Mouse (Mus musculus) forebrain, embryonic 12.5 days (tissue): ENCODE results near the gene Fzr1. TPM values are rescaled to one million over a fixed set of nuclear protein-coding genes. Genes with fewer than 3 reads are reported as not detected.
A peak's percentile ranks its signal among the peaks of the same experiment; 100 is the strongest.

ENCODE experiments used
- ATAC-seq: fragments of 200-750 bp; cut with Nextera tagmentation; 2 replicates; pipeline ENCODE4 v1.8.0; 2017; ENCODE audit warnings: moderate TSS enrichment; ENCODE audit not compliant: low FRiP score
- H3K27ac ChIP-seq: fragments of 300-500 bp; sonication (generic); 2 replicates; pipeline ENCODE4 v1.5.1; 2016; ENCODE audit warnings: mild to moderate bottlenecking
- H3K27me3 ChIP-seq: fragments of 300-500 bp; sonication (generic); 2 replicates; pipeline ENCODE4 v1.6.1; 2016; ENCODE audit warnings: mild to moderate bottlenecking
- H3K36me3 ChIP-seq: fragments of 300-500 bp; sonication (generic); replicated peaks from 2 replicates; pipeline ENCODE4 v1.6.1; 2016; ENCODE audit warnings: mild to moderate bottlenecking
- H3K4me1 ChIP-seq: fragments of 300-500 bp; sonication (generic); 2 replicates; pipeline ENCODE4 v1.6.1; 2016
- H3K4me2 ChIP-seq: fragments of 300-500 bp; sonication (generic); 2 replicates; pipeline ENCODE4 v1.6.1; 2016; ENCODE audit warnings: mild to moderate bottlenecking, moderate library complexity
- H3K4me3 ChIP-seq: fragments of 300-500 bp; sonication (generic); replicated peaks from 2 replicates; pipeline ENCODE4 v1.5.1; 2016; ENCODE audit warnings: mild to moderate bottlenecking
- H3K9ac ChIP-seq: fragments of 300-500 bp; sonication (generic); 2 replicates; pipeline ENCODE4 v1.6.1; 2016; ENCODE audit warnings: mild to moderate bottlenecking
- H3K9me3 ChIP-seq: fragments of 300-500 bp; sonication (generic); 2 replicates; pipeline ENCODE4 v1.6.1; 2016
- WGBS: fragments of 180-500 bp; shearing (Covaris S2); methylation state at CpG from one replicate; pipeline ENCODE4 v1.1.7; 2016; 5-methylcytosine and 5-hydroxymethylcytosine counted together
- polyA plus RNA-seq: library from polyadenylated mRNA; unstranded; fragments of >200 nt; fragmentation: Nextera tagmentation; extraction: Ambion mirVana; gene quantifications from 2 replicates; pipeline ENCODE4 v1.2.1, GENCODE M21; 2016

Gene Fzr1
- polyA plus RNA-seq, 1 experiment from 2014 or later: 148 TPM

GRCm38 (mm10) chr10:81383802-81384604 is 5.7 kb upstream of the Fzr1 start, which contains the start of the genes Dohh and Gm48551:
Gene Dohh, plus strand, starts transcription at chr10:81384428.
Gene Gm48551, plus strand, starts transcription at chr10:81384466.
- H3K4me2 ChIP-seq: peak within 1 kb of the TSS; percentile 93
- H3K4me3 ChIP-seq: peak within 1 kb of the TSS; percentile 77
- peak within 1 kb of the TSS; percentile 81 for H3K9ac ChIP-seq
- 0 out of 2 replicates have a peak, but pooled peaks cover 5% of the 10 kb centered on the region for H3K27me3 ChIP-seq
- peak within 1 kb of the TSS; percentile 80 for H3K27ac ChIP-seq
- ATAC-seq: peak; percentile 95
- H3K9me3 ChIP-seq: no peaks in the 10 kb centered on the region
- H3K36me3 ChIP-seq: peaks cover 31% of the 10 kb centered on the region
- H3K4me1 ChIP-seq: peaks cover 18% of the 10 kb centered on the region
- WGBS: 8% methylated on average over 53 of the region's 54 CpGs

DNA sequence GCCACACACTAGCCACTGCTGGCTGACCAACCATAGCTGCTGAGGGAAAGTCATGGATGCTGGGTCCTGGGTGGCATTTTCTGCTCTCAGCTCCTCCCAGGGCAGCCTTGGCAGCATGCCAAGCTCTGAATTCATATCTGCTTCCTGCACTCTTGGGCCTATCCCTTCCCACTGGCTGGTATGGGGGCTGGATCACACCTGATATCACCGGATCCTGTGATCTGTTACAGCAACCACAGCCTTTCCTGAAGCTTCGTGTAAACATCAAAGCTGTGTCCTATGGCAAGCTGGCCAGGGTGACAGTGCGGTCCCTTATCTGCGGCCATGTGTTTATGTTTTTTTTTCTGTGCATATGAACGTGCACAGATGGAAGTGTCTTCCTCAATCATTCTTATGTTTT is 3.7 kb upstream of the Fzr1 start:
- Histone ChIP-seq H3K27ac (no peak overlapping the region), H3K4me3 (no peak overlapping the region), H3K27me3 (0 out of 2 replicates have a peak, but pooled peaks cover 5% of the 10 kb centered on the region), H3K36me3 (peaks cover 15% of the 10 kb centered on the region), H3K9me3 (no peaks in the 10 kb centered on the region), H3K9ac (no peak overlapping the region), H3K4me1 (peaks cover 27% of the 10 kb centered on the region), H3K4me2 (no peak overlapping the region)
- WGBS: 85% methylated on average over 5 of the region's 5 CpGs
- ATAC-seq: no peak

DNA sequence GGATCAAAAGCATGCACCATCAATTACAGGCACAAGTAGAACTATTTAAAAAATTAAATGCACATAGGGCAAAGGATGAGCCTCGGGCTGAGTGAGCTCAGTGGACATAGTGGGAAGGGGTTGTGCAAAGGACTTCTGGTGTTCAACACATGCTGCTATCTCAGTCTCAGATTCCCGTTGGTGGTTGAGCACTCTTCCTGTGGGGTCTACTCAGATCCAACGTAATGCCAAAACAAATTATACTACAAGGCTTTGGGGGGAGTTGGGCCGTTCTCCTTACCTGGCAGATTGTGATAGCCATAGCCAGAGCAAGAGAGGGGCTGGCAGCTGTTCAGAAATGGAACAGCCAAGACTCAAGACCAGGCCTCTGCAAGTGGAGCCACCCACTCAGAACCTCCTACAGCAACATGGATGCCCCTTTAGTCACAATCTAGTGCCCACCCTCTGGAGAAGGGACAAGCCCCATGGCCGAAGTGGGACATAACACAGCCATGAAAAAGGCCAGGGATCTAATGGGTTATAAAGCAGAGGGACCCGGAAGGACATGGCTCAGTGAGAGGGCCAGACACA is 1.6 kb upstream of the Fzr1 start:
- 92% methylated on average over 6 of the region's 6 CpGs for WGBS
- Histone ChIP-seq H3K4me3 (no peak overlapping the region), H3K4me2 (no peak overlapping the region), H3K36me3 (peaks cover 12% of the 10 kb centered on the region), H3K4me1 (peaks cover 30% of the 10 kb centered on the region), H3K9me3 (no peaks in the 10 kb centered on the region), H3K27ac (no peak overlapping the region), H3K27me3 (0 out of 2 replicates have a peak, but pooled peaks cover 5% of the 10 kb centered on the region), H3K9ac (no peak overlapping the region)
- no peak for ATAC-seq

- Histone ChIP-seq H3K9me3 (no peaks in the 10 kb centered on the region), H3K4me2 (peak overlapping the region; percentile 53), H3K4me1 (peaks cover 28% of the 10 kb centered on the region), H3K4me3 (peak overlapping the region; percentile 88), H3K27me3 (0 out of 2 replicates have a peak, but pooled peaks cover 5% of the 10 kb centered on the region), H3K36me3 (peaks cover 17% of the 10 kb centered on the region), H3K27ac (peak overlapping the region; percentile 82), H3K9ac (peak overlapping the region; percentile 26)
- ATAC-seq: no peak
- 56% methylated on average over 3 of the region's 3 CpGs for WGBS
Measured at GRCm38 (mm10) chr10:81379183-81379553, 852 bp upstream of the Fzr1 start.

GRCm38 (mm10) chr10:81378553-81379182 is 352 bp upstream of the Fzr1 start:
- peak; percentile 96 for ATAC-seq
- Histone ChIP-seq H3K27me3 (0 out of 2 replicates have a peak, but pooled peaks cover 5% of the 10 kb centered on the region), H3K9me3 (no peaks in the 10 kb centered on the region), H3K4me2 (peak overlapping the region; percentile 53), H3K36me3 (peaks cover 22% of the 10 kb centered on the region), H3K4me1 (peaks cover 28% of the 10 kb centered on the region), H3K27ac (peak overlapping the region; percentile 82), H3K4me3 (peak overlapping the region; percentile 88), H3K9ac (peak overlapping the region; percentile 97)
- WGBS: under 1% methylated on average over 46 of the region's 46 CpGs

DNA sequence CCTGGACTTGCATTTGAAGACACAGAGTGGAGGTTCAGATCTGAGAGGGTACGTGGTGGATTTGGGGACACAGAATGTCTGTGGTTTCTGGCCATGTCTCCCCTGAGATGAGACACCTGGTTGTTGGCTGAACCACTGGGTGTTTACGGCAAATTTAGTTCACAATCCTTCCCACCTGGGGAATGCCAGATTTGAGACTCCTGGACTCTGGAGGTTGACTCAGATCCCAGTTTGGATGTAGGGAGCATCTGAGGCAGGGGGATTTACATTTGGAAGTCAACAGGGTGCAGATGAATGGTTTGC is 1.0 kb downstream of the Fzr1 start:
- Histone ChIP-seq H3K4me3 (peak overlapping the region; percentile 88), H3K9me3 (no peaks in the 10 kb centered on the region), H3K9ac (peak overlapping the region; percentile 97), H3K4me1 (peaks cover 30% of the 10 kb centered on the region), H3K27ac (peak overlapping the region; percentile 79), H3K36me3 (peaks cover 35% of the 10 kb centered on the region), H3K27me3 (0 out of 2 replicates have a peak, but pooled peaks cover 5% of the 10 kb centered on the region), H3K4me2 (peak overlapping the region; percentile 78)
- WGBS: 53% methylated on average over 2 of the region's 2 CpGs
- ATAC-seq: no peak

- Histone ChIP-seq H3K4me1 (peaks cover 30% of the 10 kb centered on the region), H3K9me3 (no peaks in the 10 kb centered on the region), H3K27ac (no peak overlapping the region), H3K4me2 (peak overlapping the region; percentile 78), H3K27me3 (0 out of 2 replicates have a peak, but pooled peaks cover under 1% of the 10 kb centered on the region), H3K4me3 (peak overlapping the region; percentile 88), H3K36me3 (peaks cover 39% of the 10 kb centered on the region), H3K9ac (peak overlapping the region; percentile 97)
- WGBS: 38% methylated on average over 6 of the region's 6 CpGs
- ATAC-seq: no peak
Measured at GRCm38 (mm10) chr10:81376561-81377361, 1.6 kb downstream of the Fzr1 start.

- H3K27ac ChIP-seq: no peak overlapping the region
- peaks cover 54% of the 10 kb centered on the region for H3K36me3 ChIP-seq
- 94% methylated on average over 10 of the region's 10 CpGs for WGBS
- no peaks in the 10 kb centered on the region for H3K9me3 ChIP-seq
- H3K4me3 ChIP-seq: no peak overlapping the region
- H3K27me3 ChIP-seq: no peaks in the 10 kb centered on the region
- no peak overlapping the region; the same call in 1 of the 2 replicates for H3K4me2 ChIP-seq
- ATAC-seq: no peak
- no peak overlapping the region for H3K9ac ChIP-seq
- H3K4me1 ChIP-seq: peaks cover 30% of the 10 kb centered on the region
Measured at GRCm38 (mm10) chr10:81375322-81375721, 3.0 kb downstream of the Fzr1 start.

GRCm38 (mm10) chr10:81367207-81367495 is 11.2 kb downstream of the Fzr1 start:
- no peak overlapping the region for H3K9ac ChIP-seq
- peaks cover 61% of the 10 kb centered on the region for H3K36me3 ChIP-seq
- WGBS: 84% methylated on average over 6 of the region's 6 CpGs
- H3K27me3 ChIP-seq: peaks cover 33% of the 10 kb centered on the region
- H3K4me3 ChIP-seq: no peak overlapping the region; the same call in 1 of the 2 replicates
- H3K27ac ChIP-seq: 0 out of 2 replicates have a peak overlapping the region, but pooled peaks have one; percentile 13
- no peak for ATAC-seq
- no peaks in the 10 kb centered on the region for H3K9me3 ChIP-seq
- no peak overlapping the region for H3K4me2 ChIP-seq
- peaks cover 48% of the 10 kb centered on the region for H3K4me1 ChIP-seq

DNA sequence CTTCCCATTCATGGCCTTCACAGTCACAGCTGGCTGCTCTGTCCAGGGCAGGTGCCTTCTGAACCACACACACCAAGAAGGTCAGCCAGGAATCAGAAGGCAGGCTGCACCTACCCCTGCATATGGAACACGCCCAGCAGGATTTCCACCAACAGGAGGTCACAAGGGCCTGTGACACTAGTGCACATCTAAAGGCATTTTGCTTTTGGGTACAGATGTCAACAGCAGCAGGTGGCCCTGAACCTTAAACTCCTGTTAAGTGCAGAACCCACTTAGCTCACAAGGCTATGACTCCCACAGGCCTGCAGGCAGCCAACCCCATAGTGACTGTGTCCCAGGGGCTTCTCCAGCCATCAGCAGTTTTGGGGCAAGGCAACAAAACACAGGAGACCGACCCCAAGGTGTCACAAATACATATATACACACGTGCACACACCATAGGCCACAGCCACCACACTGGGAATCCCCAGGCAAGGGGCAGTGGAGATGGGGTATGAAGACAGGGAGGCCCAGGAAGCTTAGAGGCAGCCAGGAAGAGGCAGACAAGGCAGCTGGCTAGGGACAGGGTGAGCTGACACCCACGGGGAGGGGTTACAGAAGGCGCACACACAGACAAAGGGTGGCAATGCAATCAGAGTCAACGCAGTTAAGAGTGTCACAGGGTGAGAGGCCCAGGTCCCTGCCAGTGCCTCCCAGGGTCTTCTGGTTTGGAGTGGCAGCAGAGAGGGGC is 11.7 kb downstream of the Fzr1 start:
- peaks cover 48% of the 10 kb centered on the region for H3K4me1 ChIP-seq
- H3K36me3 ChIP-seq: peaks cover 56% of the 10 kb centered on the region
- H3K9me3 ChIP-seq: no peaks in the 10 kb centered on the region
- no peak overlapping the region for H3K27ac ChIP-seq
- no peak overlapping the region for H3K4me3 ChIP-seq
- H3K27me3 ChIP-seq: peaks cover 33% of the 10 kb centered on the region
- WGBS: 84% methylated on average over 6 of the region's 6 CpGs
- no peak overlapping the region for H3K4me2 ChIP-seq
- ATAC-seq: no peak
- H3K9ac ChIP-seq: no peak overlapping the region

DNA sequence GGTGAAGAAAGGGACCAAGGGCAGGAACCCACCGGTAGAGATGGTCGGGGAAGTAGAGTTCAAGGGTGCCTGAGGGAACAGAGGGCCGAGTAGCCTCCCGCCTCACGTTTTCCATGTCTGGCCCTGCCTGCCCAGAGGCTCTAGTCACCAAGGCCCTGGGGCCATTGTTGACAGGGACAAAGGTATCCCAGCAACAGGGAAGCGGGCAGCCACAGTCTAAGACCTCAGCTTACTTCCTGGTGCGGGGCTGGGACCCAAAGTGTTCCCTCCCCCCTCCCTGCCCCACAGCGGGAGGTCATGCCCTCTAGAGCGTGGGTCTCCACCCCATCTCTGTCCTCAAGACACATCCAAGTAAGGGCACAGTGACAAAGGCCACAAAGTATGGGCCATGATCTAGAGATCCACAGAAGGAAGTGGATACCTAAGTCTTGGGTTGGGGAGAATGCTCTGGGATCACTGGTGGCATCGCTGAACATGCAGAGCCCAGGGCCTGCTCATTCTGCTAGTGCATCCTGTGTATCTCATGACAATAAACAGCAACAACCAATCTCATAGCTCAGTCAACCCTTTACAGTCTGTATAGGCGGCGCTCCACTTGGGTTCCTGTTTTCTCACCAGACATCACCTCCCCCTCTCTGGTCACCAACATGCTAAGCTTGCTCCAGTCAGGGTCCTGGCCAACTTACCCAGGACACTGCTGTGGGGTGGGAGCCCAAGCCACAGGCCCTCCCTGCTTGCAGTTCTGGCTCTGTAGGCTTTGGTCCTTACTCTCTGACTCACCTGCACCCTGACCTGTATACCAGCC is 12.4 kb downstream of the Fzr1 start, which contains the start of gene 4930404N11Rik:
Gene 4930404N11Rik (minus strand): TSS at position 145 of the 805 bp plus-strand sequence.
- Histone ChIP-seq H3K4me3 (peak within 1 kb of the TSS; percentile 35), H3K9me3 (no peaks in the 10 kb centered on the region), H3K9ac (peak within 1 kb of the TSS; percentile 44), H3K27me3 (peaks cover 33% of the 10 kb centered on the region), H3K36me3 (peaks cover 48% of the 10 kb centered on the region), H3K4me2 (peak within 1 kb of the TSS; percentile 64), H3K27ac (no peak within 1 kb of the TSS; the same call in 1 of the 2 replicates), H3K4me1 (peaks cover 51% of the 10 kb centered on the region)
- WGBS: 18% methylated on average over 12 of the region's 12 CpGs
- ATAC-seq: no peak
